Mouse (Mus musculus): ENCODE data around the gene Inpp5k. TPM values are rescaled to one million over a fixed set of nuclear protein-coding genes. Genes with fewer than 3 reads are reported as not detected.
"Not testable (repeated sequence)": the region's sequence is repeated elsewhere in the genome, so short reads cannot be mapped to it uniquely, and the experiment has no call there.

The Inpp5k gene
- polyA plus RNA-seq (2012; rRNA removed) = 55.2 and 63.6 TPM in 2 replicates

GRCm38 (mm10) chr11:75630645-75631229 lies at the start of gene Inpp5k:
Gene Inpp5k (plus strand): TSS chr11:75630988.
- peak; percentile 82 for DNase-seq (ENCODE audit: low read depth)

- DNase-seq (ENCODE audit: low read depth) = no peak
Measured at GRCm38 (mm10) chr11:75581495-75582149, 49.2 kb upstream of the Inpp5k start.

DNA sequence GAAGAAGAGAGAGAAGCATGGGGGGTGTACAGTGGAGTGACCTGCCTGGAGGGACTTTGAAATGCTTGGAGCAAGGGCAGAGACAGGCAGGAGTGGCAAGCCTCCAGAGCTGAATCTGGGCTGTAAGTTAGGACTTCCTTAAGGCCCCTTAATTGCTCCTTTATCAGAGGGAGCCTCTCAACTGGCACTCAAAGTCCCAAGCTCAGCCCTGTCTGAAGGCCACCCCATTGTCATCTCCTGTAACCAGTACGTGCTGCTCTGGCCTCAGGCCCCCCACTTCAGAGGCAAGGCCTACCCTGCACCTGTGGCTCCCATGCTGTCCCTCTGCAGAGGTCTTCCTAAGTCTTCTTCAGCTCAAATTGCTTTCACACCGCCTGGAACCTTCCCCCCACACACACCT lies 47.3 kb upstream of the Inpp5k start:
- DNase-seq (ENCODE audit: low read depth) = no peak

DNA sequence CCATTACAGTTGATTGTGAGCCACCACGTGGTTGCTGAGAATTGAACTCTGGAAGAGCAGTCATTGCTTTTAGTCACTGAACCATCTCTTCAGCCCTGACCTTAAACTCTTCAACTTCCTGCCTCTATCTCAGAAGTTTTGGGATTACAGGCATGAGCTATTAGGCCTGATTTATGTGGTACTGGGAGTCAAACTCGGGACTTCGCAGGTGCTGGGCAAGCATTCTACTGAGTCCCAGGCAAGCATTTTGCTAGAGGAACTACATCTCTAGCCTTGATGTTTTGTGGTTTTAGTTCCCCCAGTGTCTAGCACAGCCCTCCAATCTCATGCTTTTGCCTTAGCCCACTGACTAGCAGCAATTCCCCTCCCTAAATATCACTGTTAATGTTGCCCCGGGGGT lies 45.7 kb upstream of the Inpp5k start:
- no peak for DNase-seq (ENCODE audit: low read depth)

- DNase-seq (ENCODE audit: low read depth) = no peak
Measured at GRCm38 (mm10) chr11:75585978-75586377, 44.8 kb upstream of the Inpp5k start.

DNA sequence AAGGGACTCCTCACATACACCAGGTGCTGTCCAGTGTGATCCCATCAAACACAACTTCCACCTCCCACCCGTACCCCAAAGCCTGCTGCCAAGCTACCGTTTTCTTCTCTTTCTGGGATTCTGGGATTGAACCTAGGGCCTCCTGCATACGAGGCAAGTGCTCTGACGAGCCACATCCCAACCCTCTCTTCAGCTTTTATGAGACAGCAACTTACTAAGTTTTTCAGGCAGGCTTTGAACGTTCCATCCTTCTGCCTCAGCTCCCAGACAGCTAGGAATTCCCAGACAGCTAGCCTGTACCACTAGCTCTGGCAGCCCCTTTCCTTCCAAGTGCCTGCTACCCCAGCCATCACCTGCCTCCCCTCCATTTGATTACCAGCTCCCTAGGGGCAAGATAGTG lies 43.8 kb upstream of the Inpp5k start:
- DNase-seq (ENCODE audit: low read depth) = no peak

GRCm38 (mm10) chr11:75587493-75588284 lies 43.1 kb upstream of the Inpp5k start, which contains the start of gene Pitpna:
Gene Pitpna (plus strand): TSS chr11:75588097.
- no peak for DNase-seq (ENCODE audit: low read depth)

DNA sequence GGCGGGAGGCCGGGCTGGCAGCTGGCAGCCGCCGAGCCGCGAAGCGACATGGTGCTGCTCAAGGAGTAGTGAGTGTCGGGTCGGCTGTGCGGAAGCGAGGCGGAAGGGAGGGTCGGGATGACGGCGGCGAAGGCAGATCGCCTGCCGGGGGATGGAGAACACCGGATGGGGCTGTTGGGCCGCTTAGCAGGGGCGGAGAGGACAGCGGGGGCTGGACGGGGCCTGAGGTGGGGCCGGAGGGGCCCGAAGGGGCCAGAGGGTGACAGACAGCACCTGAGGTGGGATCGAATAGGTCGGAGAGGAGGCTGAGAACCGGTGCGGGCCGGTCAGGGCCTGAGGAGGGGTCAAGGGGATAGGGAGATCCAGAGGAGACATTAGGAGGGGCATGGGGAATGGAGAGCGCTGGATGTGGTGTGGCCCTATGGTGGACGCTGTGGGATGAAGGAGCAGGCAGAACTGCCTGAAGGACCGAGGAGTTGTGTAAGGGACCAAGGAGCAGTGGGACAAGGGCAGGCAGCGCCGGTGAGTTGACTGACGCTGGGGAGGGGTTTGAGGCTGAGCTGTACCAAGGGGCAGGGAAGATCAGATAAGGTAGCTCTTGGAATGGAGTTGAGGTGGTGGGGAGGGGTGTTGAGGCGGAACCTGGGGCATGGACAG lies 42.4 kb upstream of the Inpp5k start:
- DNase-seq (ENCODE audit: low read depth) = no peak

DNA sequence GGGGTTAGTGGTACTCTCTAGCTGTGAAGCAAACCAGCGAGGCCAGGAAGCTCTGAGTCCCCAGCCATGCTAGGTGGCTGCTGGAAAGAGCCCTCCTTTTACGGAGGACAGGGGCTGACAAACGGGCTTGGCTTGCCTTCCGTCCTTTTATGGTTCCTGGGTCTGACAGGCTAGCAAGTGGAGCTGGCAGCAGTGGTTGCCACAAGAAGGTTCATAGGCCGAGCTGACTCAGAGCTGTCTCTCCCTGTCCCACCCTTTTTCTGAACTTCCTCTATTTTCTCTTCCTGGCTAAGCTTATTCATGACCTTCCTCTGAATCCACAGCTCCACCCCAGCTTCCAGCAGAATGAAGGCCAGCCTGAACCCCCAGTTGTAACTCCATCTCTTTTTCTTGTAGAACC lies 38.2 kb upstream of the Inpp5k start:
- no peak for DNase-seq (ENCODE audit: low read depth)

- no peak for DNase-seq (ENCODE audit: low read depth)
Measured at GRCm38 (mm10) chr11:75594431-75594830, 36.4 kb upstream of the Inpp5k start.

- no peak for DNase-seq (ENCODE audit: low read depth)
Measured at GRCm38 (mm10) chr11:75595404-75595803, 35.4 kb upstream of the Inpp5k start.

DNA sequence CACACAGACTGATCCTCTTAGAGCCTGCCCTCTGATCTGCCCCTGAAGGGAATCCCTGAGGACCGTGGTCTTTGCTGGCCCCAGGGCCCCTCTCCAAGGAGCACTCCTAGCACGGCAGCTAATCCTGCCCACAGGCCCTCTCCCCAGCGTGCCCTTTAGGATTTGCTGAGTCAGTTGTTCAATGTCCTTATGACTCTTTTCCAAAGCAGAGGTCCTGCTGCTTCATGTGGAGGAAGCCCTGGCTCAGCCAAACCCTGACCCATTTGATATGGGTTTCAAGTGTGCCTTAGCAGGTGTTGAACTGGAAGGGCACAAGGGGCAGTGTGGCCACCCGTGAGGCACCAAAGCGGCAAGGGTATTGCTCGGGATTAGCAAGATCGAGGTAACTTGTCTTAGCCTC lies 35.0 kb upstream of the Inpp5k start:
- no peak for DNase-seq (ENCODE audit: low read depth)

DNA sequence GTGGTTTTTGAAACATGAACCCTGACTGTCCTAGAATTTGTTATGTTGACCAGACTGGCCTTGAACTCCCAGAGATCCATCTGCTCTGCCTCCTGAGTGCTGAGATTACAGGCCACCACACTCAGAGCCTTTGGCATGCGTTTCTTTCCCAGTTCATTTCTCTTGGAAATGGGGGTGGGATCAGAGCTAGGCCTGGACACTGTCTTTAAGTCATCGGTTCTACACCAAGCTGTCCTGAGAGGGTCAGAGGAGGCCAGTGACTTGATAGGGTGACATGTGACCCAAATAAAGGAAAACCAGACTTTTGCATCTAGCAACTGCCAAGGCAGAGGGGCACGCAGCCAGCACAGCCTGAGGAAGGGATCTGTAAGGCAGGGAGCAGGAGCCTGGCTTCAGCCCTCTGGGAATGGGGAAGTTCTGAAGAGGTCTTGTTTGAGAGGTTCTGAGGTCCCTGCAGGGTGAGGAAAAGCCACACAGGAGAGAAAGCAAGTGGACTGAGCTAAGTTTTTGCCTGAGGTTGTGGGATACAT lies 34.0 kb upstream of the Inpp5k start:
- DNase-seq (ENCODE audit: low read depth) = no peak

- DNase-seq (ENCODE audit: low read depth) = no peak
Measured at GRCm38 (mm10) chr11:75598004-75598403, 32.8 kb upstream of the Inpp5k start.

GRCm38 (mm10) chr11:75599802-75600201 lies 31.0 kb upstream of the Inpp5k start:
- DNase-seq (ENCODE audit: low read depth) = not testable (repeated sequence)

- DNase-seq (ENCODE audit: low read depth) = no peak
Measured at GRCm38 (mm10) chr11:75604826-75605225, 26.0 kb upstream of the Inpp5k start.

GRCm38 (mm10) chr11:75605318-75605717 lies 25.5 kb upstream of the Inpp5k start:
- no peak for DNase-seq (ENCODE audit: low read depth)

DNA sequence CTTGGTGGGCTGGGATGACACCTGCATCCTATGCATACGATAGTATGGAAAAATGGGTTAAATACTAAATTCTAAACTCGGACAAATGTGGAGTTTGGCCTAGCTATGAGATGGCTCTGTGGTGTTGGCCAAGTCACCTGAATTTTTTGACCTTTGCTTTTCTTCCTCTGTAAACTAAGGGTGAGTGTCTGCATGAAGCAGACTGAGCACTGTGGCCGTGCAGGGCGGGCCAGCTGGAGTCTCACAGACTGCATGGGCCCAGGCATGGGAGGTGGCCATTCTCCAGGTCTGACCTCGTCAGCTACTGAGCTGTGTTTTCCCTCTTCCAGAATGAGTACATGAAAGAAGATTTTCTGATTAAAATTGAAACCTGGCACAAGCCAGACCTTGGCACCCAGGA lies 22.0 kb upstream of the Inpp5k start:
- no peak for DNase-seq (ENCODE audit: low read depth)

GRCm38 (mm10) chr11:75610021-75610420 lies 20.8 kb upstream of the Inpp5k start:
- no peak for DNase-seq (ENCODE audit: low read depth)

GRCm38 (mm10) chr11:75614769-75615168 lies 16.0 kb upstream of the Inpp5k start:
- DNase-seq (ENCODE audit: low read depth) = no peak

DNA sequence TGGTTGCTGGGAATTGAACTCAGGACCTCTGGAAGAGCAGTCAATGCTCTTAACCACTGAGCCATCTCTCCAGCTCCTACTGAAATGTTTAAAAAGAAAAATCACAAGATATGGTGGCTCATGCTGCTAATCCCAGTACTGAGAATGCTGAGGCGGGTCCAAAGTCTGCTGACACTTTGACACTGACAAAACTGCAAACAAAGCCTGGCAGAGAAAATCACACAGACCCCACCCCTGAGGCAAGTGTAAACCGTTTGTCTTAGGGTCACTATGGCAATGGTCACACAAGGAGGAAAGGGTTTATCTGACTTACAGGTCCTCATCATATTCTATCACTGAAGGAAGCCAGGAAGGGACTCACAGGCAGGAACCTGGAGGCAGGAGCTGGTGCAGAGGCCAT lies 15.2 kb upstream of the Inpp5k start:
- DNase-seq (ENCODE audit: low read depth) = no peak

- DNase-seq (ENCODE audit: low read depth) = no peak
Measured at GRCm38 (mm10) chr11:75619133-75619532, 11.7 kb upstream of the Inpp5k start.

Data from gonadal fat pad, adult 2 months (tissue).